Mouse (Mus musculus) kidney, adult 2 months (tissue): ENCODE measurements around the gene Hist2h2ac.
"Not testable (repeated sequence)": the region's sequence is repeated elsewhere in the genome, so short reads cannot be mapped to it uniquely, and the experiment has no call there.

Source experiments
- CTCF ChIP-seq: fragments of 200-500 bp; conservative IDR thresholded peaks from 2 replicates; pipeline ENCODE4 v1.5.1; 2011; ENCODE audit warnings: low read depth, mild to moderate bottlenecking, control low read depth, low read length, moderate library complexity, mixed read lengths; ENCODE audit not compliant: insufficient read depth, insufficient read length
- POLR2A ChIP-seq: fragments of 200-500 bp; IDR thresholded peaks from one replicate; pipeline ENCODE4 v1.6.1; 2011; ENCODE audit warnings: low read depth, low read length, control low read depth

GRCm38 (mm10) chr3:96238954-96239793 is 18.5 kb upstream of the Hist2h2ac start, which contains the start of gene Hist2h3c2:
- not testable (repeated sequence) for TF ChIP-seq CTCF, POLR2A
